Mouse (Mus musculus) adipocyte (in vitro differentiated cells): ENCODE data around the gene Galk2.

Experiments used
- DNase-seq: peaks from one replicate; pipeline ENCODE4 v3.0.0-alpha.2; 2016; ENCODE audit warnings: low spot score

Gene Galk2

GRCm38 (mm10) chr2:125900797-125901410 lies 42.0 kb downstream of the Galk2 start:
- no peak for DNase-seq

- DNase-seq, result no peak
Observed at GRCm38 (mm10) chr2:125901426-125901825, 42.5 kb downstream of the Galk2 start.

- no peak for DNase-seq
Observed at GRCm38 (mm10) chr2:125906407-125907066, 47.6 kb downstream of the Galk2 start.

DNA sequence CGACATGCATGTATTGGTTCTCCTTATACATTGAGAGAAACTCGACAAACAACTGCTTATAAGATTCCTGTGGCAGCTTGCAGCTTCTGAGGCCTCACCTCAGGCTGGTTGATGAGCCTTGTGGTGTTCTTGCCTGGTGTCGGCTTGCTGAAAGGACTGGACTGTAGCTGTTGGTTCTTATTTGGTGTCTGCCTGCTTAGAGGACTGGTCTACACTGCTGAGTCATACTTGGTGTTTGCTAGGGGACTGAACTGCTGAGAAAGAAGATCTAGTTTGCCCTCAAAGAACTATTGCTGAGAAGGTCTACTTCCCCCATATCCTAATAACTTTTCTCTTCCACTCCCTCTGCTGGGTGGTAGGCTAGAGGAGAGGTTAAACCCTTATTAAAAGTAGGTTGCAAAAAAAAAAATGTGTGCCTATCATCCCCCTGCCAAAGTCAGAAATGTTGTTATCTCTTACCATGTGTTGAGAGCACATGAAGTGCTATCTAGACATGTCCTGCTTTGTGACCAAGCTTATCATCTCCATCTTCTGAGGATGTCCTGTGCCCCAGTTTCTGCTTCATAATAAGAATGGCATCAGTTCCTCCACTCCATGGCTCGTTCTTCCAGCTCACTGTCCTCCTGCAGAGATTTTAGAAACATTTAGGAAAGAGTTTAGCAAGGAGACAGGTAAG lies 48.8 kb downstream of the Galk2 start:
- no peak for DNase-seq

DNA sequence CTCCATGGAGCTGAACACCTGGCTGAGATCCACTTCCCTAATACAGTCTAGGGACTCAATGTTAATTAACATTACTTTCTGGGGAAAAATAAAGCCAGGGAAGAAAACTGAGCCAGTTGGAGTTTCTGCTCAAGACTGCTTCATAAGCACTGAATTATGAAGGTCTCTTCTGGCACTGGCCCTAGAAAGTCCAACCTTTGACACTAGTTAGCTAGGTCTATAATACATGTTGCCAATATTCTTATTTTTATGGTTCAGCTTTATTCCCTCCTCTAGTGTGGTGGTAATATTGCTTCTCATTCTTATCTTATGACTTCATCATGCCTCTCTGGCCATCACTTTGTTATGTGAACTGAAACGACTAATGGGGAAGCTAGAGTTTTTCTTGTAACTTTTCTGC lies 55.3 kb downstream of the Galk2 start:
- peak; percentile 33 for DNase-seq

DNA sequence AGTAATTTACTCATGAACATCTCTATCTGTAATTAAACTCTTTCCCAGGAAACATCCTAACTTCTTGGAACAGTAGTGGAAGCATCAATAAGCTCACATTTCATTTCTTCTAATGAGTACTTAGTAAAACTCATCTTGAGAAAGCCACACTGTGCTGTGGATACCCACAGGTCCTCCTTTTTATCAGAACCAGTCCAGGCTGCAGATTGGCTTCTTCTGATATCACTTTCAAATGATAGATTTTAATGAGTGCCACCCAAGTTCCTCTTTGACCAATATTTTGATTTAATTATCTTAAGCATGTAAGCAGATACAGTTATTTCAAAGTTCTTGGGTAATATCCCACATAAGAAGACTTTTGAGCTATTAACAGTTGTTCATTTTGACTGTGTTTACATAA lies 55.8 kb downstream of the Galk2 start:
- DNase-seq, result no peak

GRCm38 (mm10) chr2:125916652-125917296 lies 57.9 kb downstream of the Galk2 start:
- no peak for DNase-seq

GRCm38 (mm10) chr2:125917297-125917679 lies 58.4 kb downstream of the Galk2 start:
- no peak for DNase-seq

GRCm38 (mm10) chr2:125921273-125921672 lies 62.4 kb downstream of the Galk2 start:
- no peak for DNase-seq

DNA sequence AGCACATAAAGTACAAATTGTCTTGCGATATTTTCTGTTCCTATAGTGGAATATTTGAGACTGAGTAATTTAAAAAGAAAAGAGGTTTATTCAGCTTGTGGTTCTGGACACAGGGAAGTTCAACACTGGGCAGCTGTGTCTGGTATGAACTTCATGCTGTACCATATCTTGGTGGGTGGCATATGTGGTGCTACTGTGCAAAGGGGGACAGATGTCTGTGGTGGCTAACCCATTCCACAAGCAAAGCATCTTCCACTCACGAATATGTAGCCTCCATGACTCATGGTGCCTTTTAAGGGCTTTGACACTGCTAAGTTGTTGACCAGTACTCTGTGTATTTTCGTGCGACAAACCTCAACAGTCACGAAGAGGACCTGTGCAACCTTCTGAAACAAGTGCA lies 63.2 kb downstream of the Galk2 start:
- DNase-seq, result peak; percentile 14

GRCm38 (mm10) chr2:125922877-125923276 lies 64.0 kb downstream of the Galk2 start:
- DNase-seq, result peak; percentile 83

DNA sequence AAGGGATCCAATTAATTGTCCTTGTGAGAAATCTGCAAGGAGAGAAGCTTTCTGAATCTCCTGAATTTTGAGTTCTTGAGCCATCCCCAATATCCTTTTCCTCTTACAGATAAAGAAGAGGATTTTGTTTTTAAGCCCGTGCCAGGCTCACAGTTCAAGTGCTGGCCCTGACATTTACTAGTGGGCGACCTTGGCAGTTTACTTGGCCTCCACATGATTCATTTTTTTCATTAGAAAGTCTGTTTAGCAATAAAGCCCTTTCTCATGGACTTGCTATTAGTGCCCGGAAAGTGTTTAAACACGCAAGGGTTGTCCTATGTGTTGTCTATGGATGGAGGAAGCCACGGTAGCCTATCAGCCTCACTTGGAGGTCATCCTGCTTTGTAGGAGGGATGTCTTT lies 64.4 kb downstream of the Galk2 start:
- peak; percentile 56 for DNase-seq

DNA sequence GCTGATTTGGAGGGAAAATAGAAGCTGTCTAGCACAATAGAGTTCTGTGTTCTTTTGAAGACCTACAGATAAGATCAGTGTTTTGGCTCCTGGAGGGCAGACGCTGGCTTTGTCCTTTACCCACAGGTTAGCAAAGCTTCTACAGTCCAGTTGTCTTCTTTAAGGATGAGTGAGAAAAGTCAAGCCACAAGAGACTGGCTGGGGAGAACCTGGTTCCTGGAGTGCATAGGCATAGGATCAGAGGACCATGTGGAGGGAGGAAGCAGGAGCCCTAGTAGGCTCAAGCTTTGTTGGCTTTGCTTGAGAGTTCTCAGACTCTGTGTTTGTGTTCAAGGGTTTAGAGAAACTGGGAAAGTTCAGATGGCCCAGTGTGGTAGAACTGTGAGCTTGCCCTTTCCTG lies 65.6 kb downstream of the Galk2 start:
- DNase-seq, result no peak

DNA sequence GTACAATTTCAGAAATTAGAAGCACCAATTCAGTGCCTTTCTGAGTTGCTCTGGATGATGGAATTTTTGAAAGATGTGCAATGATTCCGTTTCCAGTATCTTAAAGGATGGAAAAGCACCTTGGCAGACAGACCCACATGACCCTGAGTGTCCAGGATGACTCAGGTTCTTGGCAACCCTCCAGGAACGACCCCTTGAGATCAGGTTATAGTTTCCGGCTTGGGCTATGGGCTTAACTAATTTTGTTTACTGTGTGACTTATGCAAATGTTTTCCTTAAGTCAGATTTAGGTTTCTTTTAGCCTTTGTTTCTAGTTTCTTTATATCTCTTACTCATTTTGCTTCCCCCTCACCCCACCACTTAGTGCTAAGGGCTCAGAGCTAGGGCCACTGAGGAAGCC lies 66.2 kb downstream of the Galk2 start:
- DNase-seq, result no peak

DNA sequence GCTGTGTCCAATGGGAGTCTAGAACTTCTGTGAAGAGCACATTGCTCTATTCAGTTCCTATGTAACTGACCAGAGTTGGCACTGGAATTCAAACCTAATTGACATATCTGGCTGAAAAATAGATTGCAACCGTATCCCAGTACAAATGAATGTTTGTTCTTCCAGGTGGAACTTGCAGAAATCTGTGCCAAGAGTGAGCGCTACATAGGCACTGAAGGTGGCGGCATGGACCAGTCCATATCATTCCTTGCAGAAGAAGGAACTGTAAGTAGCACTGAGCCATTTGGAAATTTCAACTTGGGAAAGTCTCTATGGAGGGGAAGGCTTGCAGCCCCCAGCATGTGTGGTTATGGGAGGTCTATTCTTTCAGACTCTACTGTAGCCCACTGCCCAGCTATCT lies 70.5 kb downstream of the Galk2 start:
- no peak for DNase-seq

DNA sequence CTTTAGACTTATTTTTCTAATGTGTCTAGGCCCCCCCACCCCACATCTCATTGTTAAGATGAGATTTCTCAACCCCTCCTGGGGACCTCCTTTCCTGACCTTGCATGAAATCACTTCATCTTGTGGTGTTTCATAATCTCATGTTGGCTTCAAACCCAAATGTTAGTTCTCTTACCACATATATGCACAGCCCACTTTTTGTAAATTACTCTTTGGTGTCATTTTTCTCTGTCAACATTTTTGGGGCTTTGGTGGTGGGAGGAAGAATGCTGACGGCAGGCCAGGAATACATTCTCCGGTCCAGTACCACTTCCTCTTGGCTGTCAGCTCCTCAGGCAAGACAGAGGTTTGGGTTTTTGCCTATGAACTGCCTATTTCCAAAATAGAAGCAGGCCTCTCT lies 71.0 kb downstream of the Galk2 start:
- DNase-seq, result peak; percentile 45

DNA sequence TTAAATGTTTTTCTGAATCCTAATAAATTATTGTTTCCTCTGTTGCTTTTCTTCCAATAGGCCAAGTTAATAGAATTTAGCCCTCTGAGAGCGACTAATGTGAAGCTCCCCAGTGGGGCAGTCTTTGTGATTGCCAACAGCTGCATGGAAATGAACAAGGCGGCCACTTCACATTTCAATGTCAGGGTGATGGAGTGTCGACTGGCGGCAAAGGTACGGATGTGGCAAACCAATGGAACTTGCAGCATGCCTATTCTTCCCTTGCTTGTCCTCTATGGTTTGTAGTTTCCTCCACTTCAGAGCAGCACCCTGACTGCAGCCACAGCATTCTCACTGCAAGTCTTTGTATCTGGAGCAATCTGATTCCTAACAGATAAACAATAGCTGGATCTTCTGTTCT lies 72.3 kb downstream of the Galk2 start:
- no peak for DNase-seq

DNA sequence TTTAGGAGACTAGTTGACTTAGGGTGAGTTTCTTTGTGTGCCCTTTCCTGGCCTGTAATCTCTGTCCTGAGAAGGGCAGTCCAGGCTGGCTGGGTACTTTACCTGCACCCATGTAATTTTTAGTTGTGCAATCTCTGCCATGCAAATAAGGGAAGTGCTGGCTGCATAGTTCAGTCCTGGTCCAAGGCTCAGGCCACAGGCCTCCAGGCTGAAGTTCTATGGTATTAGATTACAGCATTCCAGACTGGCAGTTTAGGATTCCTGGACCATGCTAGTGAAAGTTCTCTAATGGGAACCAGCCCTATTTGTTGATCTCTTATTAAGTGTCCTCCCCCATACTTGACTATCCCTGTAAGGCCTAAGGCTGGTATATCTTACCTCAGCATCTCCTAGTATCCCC lies 73.8 kb downstream of the Galk2 start:
- no peak for DNase-seq

- peak; percentile 45 for DNase-seq
Observed at GRCm38 (mm10) chr2:125933977-125934376, 75.1 kb downstream of the Galk2 start.

DNA sequence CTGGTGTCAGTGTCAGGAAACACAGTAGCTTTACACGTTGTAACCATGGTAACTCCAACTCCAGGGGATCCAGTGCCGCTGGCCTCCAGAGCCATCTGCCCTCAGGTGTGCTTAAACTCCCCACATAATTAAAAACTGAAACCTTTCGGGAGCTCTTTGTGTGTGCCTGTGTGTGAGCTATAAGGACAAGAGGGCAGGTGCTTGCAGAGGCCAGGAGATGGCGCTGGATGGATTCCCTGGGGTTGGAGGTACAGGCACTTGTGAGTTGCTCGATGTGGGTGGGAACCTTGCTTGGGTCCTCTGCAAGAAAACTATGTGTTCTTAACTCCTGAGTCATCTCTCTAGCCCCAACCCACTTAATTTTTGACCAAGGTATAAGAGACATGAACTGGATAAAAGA lies 77.5 kb downstream of the Galk2 start:
- DNase-seq, result no peak

GRCm38 (mm10) chr2:125938993-125939642 lies 80.2 kb downstream of the Galk2 start:
- DNase-seq, result peak; percentile 61

DNA sequence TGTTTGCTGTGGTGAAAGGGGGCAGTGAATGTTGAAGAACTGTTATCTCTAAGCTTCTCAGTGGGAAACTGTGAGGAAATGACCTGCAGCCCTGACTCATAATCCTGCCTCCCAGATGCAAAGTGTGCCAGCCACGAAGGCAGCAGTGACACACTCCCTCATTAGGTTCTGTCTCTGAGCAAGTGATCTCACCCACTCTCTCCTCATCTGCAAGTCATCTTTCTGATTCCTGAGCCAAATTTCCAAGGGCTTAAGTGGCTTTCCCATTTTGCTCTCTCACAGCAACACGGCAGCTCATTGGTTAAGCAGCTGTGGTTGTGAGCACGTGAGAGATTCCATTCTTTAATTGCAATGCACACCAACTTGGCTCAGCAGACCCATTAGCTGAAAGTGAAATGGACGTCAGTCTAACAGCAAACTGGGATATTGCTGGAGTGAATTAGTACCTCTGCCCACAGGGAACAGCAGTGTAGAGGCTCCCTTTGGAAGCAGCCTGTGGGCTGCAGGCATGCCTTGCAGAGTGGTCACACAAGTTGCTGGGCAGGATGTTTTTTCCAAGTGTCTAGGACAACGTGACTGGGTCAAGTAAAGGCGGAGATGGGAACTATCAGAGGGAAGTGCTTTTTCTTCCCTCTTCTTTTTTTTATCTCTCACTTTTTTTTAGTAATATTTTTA lies 82.3 kb downstream of the Galk2 start:
- DNase-seq, result no peak
